Mouse (Mus musculus) embryonic facial prominence, embryonic 10.5 days (tissue): ENCODE measurements at regions not wholly inside any gene's neighbourhood (a gene's known extent, or its start where the extent isn't known, plus 50 kb on each side); places are given as distances from the start of the nearest gene placed in this dataset.

Experiments used
- DNase-seq: peaks from one replicate; pipeline ENCODE4 v3.0.0-alpha.2; 2017; ENCODE audit warnings: low spot score
- H3K27ac ChIP-seq: fragments of 300-500 bp; sonication (generic); replicated peaks from 2 replicates; pipeline ENCODE4 v1.5.1; 2016; ENCODE audit warnings: mild to moderate bottlenecking
- H3K27me3 ChIP-seq: fragments of 300-500 bp; sonication (generic); replicated peaks from 2 replicates; pipeline ENCODE4 v1.6.1; 2016; ENCODE audit warnings: low read depth, mild to moderate bottlenecking; ENCODE audit not compliant: poor library complexity, severe bottlenecking
- H3K36me3 ChIP-seq: fragments of 300-500 bp; sonication (generic); replicated peaks from 2 replicates; pipeline ENCODE4 v1.6.1; 2016; ENCODE audit warnings: mild to moderate bottlenecking, moderate library complexity
- H3K4me1 ChIP-seq: fragments of 300-500 bp; sonication (generic); 2 replicates; pipeline ENCODE4 v1.6.1; 2016
- H3K4me3 ChIP-seq: fragments of 300-500 bp; sonication (generic); 2 replicates; pipeline ENCODE4 v1.5.1; 2016; ENCODE audit warnings: mild to moderate bottlenecking, moderate library complexity
- H3K9me3 ChIP-seq: fragments of 300-500 bp; sonication (generic); 2 replicates; pipeline ENCODE4 v1.6.1; 2016; ENCODE audit warnings: mild to moderate bottlenecking
- WGBS: fragments of 180-500 bp; shearing (Covaris S2); methylation state at CpG from one replicate; pipeline ENCODE4 v1.1.7; 2016; 5-methylcytosine and 5-hydroxymethylcytosine counted together

GRCm38 (mm10) chr7:73153668-73154067 is 221.6 kb upstream of the Rgma start:
- no peak overlapping the region for H3K27ac ChIP-seq
- WGBS, result 95% methylated on average over 1 of the region's 1 CpGs
- H3K9me3 ChIP-seq, result no peaks in the 10 kb centered on the region
- H3K4me3 ChIP-seq, result no peak overlapping the region
- H3K36me3 ChIP-seq, result no peaks in the 10 kb centered on the region
- H3K27me3 ChIP-seq, result 0 out of 2 replicates have a peak, but pooled peaks cover 4% of the 10 kb centered on the region
- H3K4me1 ChIP-seq, result peaks cover 50% of the 10 kb centered on the region
- peak; percentile 3 for DNase-seq

- peaks cover 28% of the 10 kb centered on the region for H3K4me1 ChIP-seq
- no peaks in the 10 kb centered on the region for H3K36me3 ChIP-seq
- H3K27ac ChIP-seq, result no peak overlapping the region
- no peaks in the 10 kb centered on the region for H3K27me3 ChIP-seq
- 91% methylated on average over 5 of the region's 5 CpGs for WGBS
- no peaks in the 10 kb centered on the region for H3K9me3 ChIP-seq
- DNase-seq, result no peak
- no peak overlapping the region for H3K4me3 ChIP-seq
Observed at GRCm38 (mm10) chr7:73158833-73159232, 216.5 kb upstream of the Rgma start.

DNA sequence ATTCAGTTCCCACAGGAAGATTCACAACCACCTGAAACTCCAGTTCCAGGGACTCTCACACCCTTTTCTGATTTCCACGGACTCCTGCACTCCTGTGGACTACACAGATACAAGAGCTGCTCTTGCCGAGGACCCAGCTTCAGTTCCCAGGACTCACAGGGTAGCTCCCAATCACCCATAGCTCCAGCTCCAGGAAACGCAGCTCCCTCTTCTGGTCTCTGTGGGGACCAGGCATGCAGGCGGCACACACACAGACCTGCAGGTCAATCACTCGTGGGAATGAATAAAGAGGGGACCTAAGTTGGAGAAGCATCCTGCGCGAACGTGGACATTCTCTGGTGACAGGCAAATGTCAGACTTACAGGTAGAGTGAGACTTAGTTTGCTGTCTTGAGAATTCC is 214.3 kb upstream of the Rgma start:
- Histone ChIP-seq H3K27me3 (no peaks in the 10 kb centered on the region), H3K27ac (no peak overlapping the region; the same call in 1 of the 2 replicates), H3K9me3 (no peaks in the 10 kb centered on the region), H3K4me1 (peaks cover 17% of the 10 kb centered on the region), H3K4me3 (no peak overlapping the region), H3K36me3 (no peaks in the 10 kb centered on the region)
- DNase-seq, result peak; percentile 8
- 78% methylated on average over 8 of the region's 8 CpGs for WGBS

DNA sequence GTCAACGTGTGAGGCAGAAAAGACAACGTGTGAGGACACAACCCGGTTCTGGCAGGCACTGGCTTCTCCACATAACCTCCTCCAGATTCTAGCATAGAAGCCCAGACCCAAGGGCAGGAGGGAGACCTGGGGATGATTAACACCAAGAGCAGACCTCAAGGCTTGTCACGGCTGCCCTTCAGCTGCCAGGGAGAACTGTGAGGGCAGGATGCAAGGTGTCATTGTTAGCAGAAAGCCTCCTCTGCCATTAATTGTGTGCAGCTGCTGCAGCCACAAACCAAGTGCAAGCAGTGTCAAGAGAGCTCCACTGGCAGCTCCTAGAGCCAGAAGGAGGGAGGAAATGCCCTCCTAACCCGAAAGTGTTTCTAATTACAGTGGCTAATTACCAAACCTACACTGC is 211.6 kb upstream of the Rgma start:
- Histone ChIP-seq H3K9me3 (no peaks in the 10 kb centered on the region), H3K4me3 (no peak overlapping the region), H3K4me1 (peaks cover 17% of the 10 kb centered on the region), H3K27me3 (no peaks in the 10 kb centered on the region), H3K27ac (peak overlapping the region; percentile 65; the same call in 1 of the 2 replicates), H3K36me3 (no peaks in the 10 kb centered on the region)
- 33% methylated on average over 5 of the region's 5 CpGs for WGBS
- DNase-seq, result peak; percentile 64

DNA sequence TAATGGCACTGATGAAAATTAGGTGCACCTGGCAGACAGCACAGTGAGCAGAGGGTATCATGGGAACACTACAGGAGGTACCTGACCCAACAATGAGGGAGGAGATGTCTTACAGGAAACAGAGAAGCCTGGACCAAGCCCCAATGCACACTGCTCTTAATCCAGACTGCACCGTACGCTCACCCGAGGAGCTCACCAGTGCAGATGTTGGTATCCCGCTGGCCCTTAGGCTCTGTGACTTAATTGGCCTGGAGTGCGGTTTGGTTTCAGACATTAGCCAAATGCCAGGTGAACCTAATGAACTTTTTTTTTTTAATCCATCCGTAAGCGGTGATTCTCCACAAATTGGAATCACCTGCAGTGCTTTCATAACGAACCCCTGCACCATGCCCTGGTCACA is 209.8 kb upstream of the Rgma start:
- DNase-seq, result peak; percentile 9
- Histone ChIP-seq H3K9me3 (no peaks in the 10 kb centered on the region), H3K4me1 (peaks cover 17% of the 10 kb centered on the region), H3K27me3 (no peaks in the 10 kb centered on the region), H3K36me3 (no peaks in the 10 kb centered on the region), H3K27ac (no peak overlapping the region), H3K4me3 (no peak overlapping the region)
- WGBS, result 70% methylated on average over 8 of the region's 8 CpGs

DNA sequence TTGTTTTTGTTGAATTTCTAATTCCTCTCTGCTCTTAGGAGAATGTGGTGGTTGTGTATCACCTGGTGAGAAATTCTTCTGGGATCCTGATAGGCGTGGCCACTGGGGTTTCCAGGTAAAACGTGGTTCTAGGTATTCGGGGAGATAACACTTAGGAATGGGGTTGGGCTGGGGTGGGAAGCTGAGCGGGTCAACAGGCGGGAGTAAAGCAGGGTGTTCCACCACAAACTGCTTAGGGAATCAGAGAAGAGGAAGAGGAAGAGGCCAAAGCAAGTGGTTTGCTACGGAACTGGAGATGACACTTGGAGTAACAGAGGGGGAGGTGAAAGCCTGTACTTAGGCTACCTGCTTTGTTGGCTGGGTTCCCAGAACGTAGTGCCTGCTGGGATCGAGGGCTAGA is 205.9 kb upstream of the Rgma start:
- Histone ChIP-seq H3K4me1 (no peaks in the 10 kb centered on the region), H3K36me3 (no peaks in the 10 kb centered on the region), H3K4me3 (no peak overlapping the region), H3K27ac (no peak overlapping the region), H3K9me3 (peaks cover 3% of the 10 kb centered on the region; the same call in 1 of the 2 replicates), H3K27me3 (no peaks in the 10 kb centered on the region)
- DNase-seq, result no peak
- WGBS, result 88% methylated on average over 8 of the region's 8 CpGs

DNA sequence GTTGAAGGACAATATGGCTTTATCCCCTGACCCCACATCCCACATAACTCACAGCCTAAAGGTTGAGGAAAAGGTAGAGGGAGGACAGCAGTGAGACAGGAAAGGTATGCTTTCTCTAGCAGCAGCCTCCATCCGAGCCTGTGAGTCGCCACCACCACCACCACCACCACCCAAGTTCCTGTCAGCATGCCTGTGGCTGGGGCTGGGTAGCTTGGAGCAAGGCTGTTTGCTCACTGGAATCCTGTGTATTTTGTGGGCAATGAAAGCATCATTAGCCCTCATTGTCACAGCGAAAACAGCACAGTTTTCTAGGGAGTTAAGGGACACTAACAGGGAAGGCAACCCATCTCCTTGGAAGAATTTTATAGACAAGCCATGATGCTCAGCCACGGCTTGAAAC is 202.7 kb upstream of the Rgma start:
- H3K4me3 ChIP-seq, result no peak overlapping the region
- no peaks in the 10 kb centered on the region for H3K4me1 ChIP-seq
- 90% methylated on average over 4 of the region's 4 CpGs for WGBS
- no peak overlapping the region for H3K27ac ChIP-seq
- no peaks in the 10 kb centered on the region for H3K27me3 ChIP-seq
- DNase-seq, result peak; percentile 4
- peaks cover 7% of the 10 kb centered on the region; the same call in 1 of the 2 replicates for H3K9me3 ChIP-seq
- H3K36me3 ChIP-seq, result no peaks in the 10 kb centered on the region

- H3K4me1 ChIP-seq, result peaks cover 3% of the 10 kb centered on the region; the same call in 1 of the 2 replicates
Observed at GRCm38 (mm10) chr7:73183761-73184160, 191.5 kb upstream of the Rgma start.

DNA sequence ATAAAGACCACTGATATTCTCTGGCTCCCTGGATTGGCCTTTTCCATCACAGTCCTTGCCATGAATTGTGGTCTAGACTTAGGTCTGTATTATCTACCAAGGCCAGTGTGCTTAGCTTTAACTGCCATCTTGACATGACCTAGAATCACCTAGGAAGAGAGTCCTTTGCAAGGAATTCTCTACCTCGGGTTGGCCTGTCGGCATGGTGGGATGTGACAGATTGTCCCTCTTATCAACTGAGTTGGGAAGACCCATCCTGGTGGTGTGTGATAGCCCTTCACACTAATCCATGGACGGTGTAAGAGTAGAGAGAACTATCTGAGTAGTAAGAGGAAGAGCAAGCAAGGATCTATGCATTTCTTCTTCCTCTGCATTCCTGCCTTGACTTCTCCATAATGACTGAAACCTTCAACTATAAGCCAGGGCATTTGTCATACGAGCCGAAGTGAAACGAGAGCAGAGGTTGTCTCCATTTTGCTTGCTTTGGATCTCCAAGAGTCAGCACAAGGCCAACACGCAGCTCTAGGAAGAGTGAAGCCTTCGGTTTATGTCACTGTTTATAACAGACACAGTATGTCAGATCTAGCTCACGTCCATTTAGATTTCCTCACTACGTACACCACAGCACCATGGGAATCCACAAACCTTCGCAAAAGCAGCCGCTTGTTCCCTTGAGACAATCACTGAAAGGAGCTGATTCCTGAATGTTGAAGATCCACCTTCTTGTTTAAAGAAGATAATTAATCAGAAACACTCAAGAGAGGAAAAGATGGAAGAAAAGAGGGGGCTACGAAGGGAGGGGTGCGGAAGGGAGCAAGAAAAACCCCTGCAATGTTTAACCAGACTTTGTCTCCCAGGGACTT is 190.9 kb upstream of the Rgma start:
- Histone ChIP-seq H3K4me1 (peaks cover 3% of the 10 kb centered on the region; the same call in 1 of the 2 replicates), H3K4me3 (no peak overlapping the region), H3K27ac (peak overlapping the region; percentile 70), H3K36me3 (no peaks in the 10 kb centered on the region), H3K9me3 (peaks cover 6% of the 10 kb centered on the region; the same call in 1 of the 2 replicates), H3K27me3 (no peaks in the 10 kb centered on the region)
- 91% methylated on average over 14 of the region's 14 CpGs for WGBS
- DNase-seq, result peak; percentile 7

More at GRCm38 (mm10) chr7:73183761-73184160, 191.5 kb upstream of the Rgma start:
- Histone ChIP-seq H3K36me3 (no peaks in the 10 kb centered on the region), H3K27me3 (no peaks in the 10 kb centered on the region), H3K4me3 (no peak overlapping the region), H3K27ac (peak overlapping the region; percentile 70), H3K9me3 (peaks cover 6% of the 10 kb centered on the region; the same call in 1 of the 2 replicates)
- 89% methylated on average over 8 of the region's 8 CpGs for WGBS
- peak; percentile 7 for DNase-seq

DNA sequence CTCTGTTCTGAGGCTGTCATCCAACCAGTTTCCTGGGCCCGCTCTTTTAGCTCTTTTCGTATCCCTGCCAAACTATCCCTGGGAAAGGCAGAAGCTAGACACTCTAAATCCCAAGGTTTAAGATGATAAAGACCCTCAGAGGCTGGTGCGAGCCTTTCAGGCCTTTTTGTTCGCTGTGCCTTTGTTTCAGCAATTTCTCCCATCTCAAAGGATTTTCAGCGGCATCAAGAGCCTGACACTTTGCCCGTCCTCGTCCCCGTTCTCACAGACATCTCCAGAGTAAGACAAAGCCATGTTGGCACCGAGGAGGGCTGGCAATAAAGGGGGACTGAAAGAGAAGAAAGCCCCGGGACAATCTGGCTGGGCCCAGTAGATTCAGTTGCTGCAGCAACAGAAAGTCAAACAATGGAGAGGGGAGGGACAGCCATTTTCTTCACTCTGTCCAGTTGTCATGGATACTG is 190.2 kb upstream of the Rgma start:
- peak; percentile 23 for DNase-seq
- peaks cover 6% of the 10 kb centered on the region; the same call in 1 of the 2 replicates for H3K9me3 ChIP-seq
- H3K36me3 ChIP-seq, result no peaks in the 10 kb centered on the region
- peaks cover 3% of the 10 kb centered on the region; the same call in 1 of the 2 replicates for H3K4me1 ChIP-seq
- WGBS, result 72% methylated on average over 10 of the region's 10 CpGs
- H3K27me3 ChIP-seq, result no peaks in the 10 kb centered on the region
- peak overlapping the region; percentile 70 for H3K27ac ChIP-seq
- H3K4me3 ChIP-seq, result no peak overlapping the region

GRCm38 (mm10) chr7:73185591-73185990 is 189.7 kb upstream of the Rgma start:
- DNase-seq, result no peak
- Histone ChIP-seq H3K4me1 (peaks cover 3% of the 10 kb centered on the region; the same call in 1 of the 2 replicates), H3K27ac (peak overlapping the region; percentile 16), H3K27me3 (no peaks in the 10 kb centered on the region), H3K9me3 (peaks cover 6% of the 10 kb centered on the region; the same call in 1 of the 2 replicates), H3K4me3 (no peak overlapping the region), H3K36me3 (no peaks in the 10 kb centered on the region)
- 89% methylated on average over 5 of the region's 5 CpGs for WGBS

GRCm38 (mm10) chr7:73186501-73186900 is 188.8 kb upstream of the Rgma start:
- Histone ChIP-seq H3K27ac (no peak overlapping the region), H3K27me3 (no peaks in the 10 kb centered on the region), H3K9me3 (peaks cover 6% of the 10 kb centered on the region; the same call in 1 of the 2 replicates), H3K4me1 (peaks cover 11% of the 10 kb centered on the region), H3K36me3 (no peaks in the 10 kb centered on the region), H3K4me3 (no peak overlapping the region)
- 88% methylated on average over 3 of the region's 3 CpGs for WGBS
- peak; percentile 6 for DNase-seq
